Mouse (Mus musculus) ES-E14 (cell line): ENCODE results near the gene Afg3l1.

ENCODE experiments used
- CHD2 ChIP-seq: IDR thresholded peaks from 2 replicates; pipeline ENCODE4 v1.6.1; 2014; ENCODE audit warnings: mild to moderate bottlenecking, low read depth, low read length, inconsistent platforms
- HCFC1 ChIP-seq: IDR thresholded peaks from 2 replicates; pipeline ENCODE4 v1.6.1; 2012; ENCODE audit warnings: low read length, inconsistent platforms, borderline replicate concordance; ENCODE audit not compliant: insufficient read depth
- MAFK ChIP-seq: IDR thresholded peaks from 2 replicates; pipeline ENCODE4 v1.6.1; 2014; ENCODE audit warnings: mild to moderate bottlenecking, low read depth, low read length, inconsistent platforms; ENCODE audit not compliant: insufficient read depth
- ZC3H11A ChIP-seq: IDR thresholded peaks from 2 replicates; pipeline ENCODE4 v1.6.1; 2012; ENCODE audit warnings: low read depth, mild to moderate bottlenecking, inconsistent platforms, low read length, borderline replicate concordance
- ZNF384 ChIP-seq: IDR thresholded peaks from 2 replicates; pipeline ENCODE4 v1.6.1; 2012; ENCODE audit warnings: low read depth, low read length, inconsistent platforms

DNA sequence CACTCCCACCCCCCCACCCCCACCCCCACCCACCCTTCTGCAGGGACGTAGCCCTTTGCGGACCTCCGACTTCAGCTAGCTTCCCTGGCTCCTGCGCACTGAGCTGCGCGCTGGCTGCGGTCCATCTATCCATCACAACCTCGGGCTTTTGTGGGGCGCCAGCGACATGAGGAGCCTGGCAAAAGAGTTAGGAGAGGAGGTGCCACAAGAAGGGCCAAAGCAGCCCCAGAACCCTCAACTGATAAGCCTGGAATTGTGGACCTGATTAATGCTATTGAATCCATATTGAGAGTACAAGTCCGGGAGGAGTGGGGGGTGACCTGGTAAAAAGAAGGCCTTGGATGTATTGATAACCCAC is 37.8 kb downstream of the Afg3l1 start:
- TF ChIP-seq ZC3H11A (no peak), ZNF384 (no peak), CHD2 (no peak), MAFK (no peak), HCFC1 (no peak)
